Mouse (Mus musculus) MEL-GATA-1-ER (cell line): ENCODE results near the gene Limk2.

ENCODE experiments used
- DNase-seq: peaks from one replicate; pipeline ENCODE4 v3.0.0-alpha.2; 2012; ENCODE audit warnings: low read depth; ENCODE audit errors: extremely low read depth

Limk2 gene

GRCm38 (mm10) chr11:3408997-3409732, at the start of gene Limk2:
TSS of gene Limk2 (minus strand) at chr11:3409189.
- DNase-seq = peak; percentile 75

DNA sequence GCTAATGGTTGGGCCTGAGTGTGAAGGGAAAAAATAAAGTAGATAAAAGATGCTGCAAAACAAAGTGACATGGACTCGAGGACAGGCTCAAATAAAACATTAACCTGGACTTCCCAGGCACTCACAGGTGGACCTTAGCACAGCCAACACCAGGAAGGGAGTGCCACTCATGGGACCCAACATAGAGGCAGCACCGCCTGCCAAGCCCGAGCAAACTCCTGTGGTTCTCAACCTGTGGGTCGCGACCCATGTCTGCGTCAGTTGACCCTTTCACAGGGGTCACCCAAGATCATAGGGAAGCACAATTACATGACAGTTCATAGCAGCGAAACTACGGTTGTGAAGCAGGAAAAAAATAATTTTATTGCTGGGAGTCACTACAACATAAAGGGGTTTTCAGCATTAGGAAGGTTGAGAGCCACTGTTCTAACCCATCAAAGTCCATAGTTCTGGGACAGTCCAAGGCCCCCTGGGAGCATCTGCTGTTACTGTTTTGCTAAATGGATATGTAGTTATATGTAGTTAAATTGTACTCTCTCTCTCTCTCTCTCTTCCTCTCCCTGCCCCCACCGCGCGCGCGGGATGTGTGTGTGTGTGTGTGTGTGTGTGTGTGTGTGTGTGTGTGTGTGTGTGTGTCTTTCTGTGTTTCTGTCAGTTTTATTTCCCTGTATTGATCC, 49.6 kb upstream of the Limk2 start:
- no peak for DNase-seq

DNA sequence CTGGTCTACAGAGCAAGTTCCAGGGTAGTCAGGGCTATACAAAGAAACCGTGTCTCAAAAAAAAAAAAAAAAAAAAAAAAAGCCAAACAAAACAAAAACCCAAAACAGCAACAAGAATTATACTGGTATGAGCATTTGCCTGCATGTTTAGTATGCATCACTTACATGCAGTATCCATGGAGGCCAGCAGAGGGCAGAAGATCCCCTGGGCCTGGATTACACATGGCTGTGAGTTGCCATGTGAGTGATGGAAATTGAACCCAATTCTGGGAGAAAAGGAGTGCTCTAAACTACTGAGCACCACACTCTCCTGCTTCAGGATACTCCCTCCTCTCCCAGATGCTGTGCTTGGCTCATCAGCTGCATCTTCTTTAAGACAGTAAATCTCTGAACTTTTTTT, 47.4 kb upstream of the Limk2 start:
- DNase-seq = peak; percentile 41

DNA sequence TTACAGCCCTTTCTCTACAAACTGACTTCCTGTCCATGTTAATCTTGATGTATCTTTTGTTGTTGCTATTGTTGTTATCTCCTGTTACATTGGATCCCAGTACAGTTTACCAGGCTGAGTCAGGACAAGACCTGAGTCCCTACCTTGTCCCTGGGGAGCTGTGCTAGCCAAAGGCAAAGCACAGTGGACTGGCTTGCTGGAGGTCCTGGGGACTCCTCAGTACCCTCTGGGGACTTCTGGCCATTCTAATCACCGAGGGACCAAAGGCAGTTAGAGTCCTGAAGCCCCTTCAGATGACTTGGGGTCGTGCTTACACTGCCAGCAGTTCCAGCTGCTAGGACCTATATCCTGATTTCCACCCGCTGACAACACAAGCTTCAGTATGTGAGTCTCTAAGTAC, 45.5 kb upstream of the Limk2 start:
- no peak for DNase-seq

GRCm38 (mm10) chr11:3453467-3453866, 44.5 kb upstream of the Limk2 start:
- DNase-seq = no peak

DNA sequence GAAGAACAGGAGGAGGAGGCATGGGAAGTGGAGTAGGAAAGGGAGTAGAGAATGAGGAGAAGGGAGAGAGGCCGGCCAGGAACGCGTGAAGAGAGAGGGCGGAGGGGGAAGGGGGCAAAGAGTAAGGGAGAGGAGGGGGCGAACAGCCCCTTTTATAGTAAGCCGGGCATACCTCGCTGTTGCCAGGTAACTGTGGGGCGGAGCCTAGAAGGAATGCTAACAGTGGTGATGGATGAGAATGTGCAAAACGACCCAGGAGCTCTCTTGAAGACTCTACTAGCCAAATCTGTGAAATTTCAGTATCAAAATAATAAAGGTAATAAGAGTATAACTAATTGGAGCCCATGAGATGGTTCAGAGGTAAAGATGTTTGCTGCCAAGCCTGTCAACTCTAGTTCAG, 43.8 kb upstream of the Limk2 start:
- DNase-seq = no peak

DNA sequence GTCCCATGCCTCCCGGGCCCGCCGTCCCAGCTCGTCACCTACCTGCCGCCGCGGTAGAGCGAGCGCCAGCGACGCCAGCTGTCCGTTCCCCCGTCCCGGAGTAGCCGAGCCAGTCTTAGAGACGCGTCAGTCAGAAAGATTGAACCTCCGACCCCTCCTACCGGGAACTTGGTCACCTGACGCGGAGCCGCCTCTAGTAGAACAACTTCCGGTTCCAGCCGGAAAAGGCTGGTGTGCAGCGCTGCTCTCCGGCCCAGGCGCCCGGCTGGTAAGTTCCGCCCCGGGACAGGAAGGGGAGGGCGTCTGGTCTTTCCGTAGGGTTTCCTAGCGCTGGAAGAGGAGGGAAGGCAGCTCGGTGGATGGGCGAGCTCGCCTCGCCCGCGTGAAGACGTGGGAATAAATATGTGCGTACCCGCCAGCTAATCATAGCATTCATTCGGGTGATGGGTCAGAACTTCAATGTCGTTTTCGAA, 43.2 kb upstream of the Limk2 start, which contains the start of gene Rnf185:
Gene Rnf185 (minus strand): TSS at position 197 of the 473 bp plus-strand sequence.
- peak; percentile 89 for DNase-seq

DNA sequence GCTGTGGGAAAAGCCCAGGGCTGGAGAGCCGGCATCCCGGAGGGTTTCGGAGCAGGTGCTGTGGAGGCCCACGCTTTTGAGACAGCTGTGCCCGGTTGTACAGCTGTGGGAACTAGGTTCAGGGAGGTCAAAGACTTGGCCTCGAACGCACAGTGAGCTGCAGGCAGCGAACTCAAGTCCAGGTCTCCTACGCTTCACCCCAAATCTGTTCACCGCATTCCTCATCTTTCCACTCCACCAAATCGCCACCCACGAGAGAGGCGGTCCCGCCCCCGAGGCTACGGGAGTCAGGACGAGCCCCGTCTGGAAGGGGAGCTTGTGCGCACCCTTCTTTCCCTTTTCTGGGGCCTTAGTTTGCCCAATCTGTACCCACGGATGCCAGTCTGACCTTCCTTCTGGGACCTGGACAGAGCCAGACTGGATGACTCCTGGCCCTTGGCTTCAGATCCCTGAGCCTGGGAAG, 42.7 kb upstream of the Limk2 start:
- DNase-seq = peak; percentile 11

DNA sequence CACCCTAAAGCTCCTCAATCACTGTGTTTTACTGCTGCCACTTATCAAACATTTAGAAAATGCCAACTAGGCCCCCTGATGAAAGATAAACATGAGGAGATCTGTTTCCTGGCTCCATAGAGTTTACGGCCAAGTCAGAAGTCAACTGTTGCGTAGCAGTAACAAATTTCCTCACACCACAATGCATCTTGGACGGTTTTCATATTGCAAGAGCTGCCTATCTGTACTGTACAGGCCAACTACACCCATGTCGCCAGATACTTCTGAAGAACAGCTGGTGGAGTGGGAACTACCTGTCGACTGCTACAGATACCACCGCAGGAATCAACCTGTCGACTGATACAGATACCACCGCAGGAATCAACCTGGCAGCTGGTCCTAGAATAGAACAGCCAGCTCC, 35.9 kb upstream of the Limk2 start:
- no peak for DNase-seq

- DNase-seq = no peak
Observed at GRCm38 (mm10) chr11:3443091-3443490, 34.1 kb upstream of the Limk2 start.

- no peak for DNase-seq
Observed at GRCm38 (mm10) chr11:3442677-3443076, 33.7 kb upstream of the Limk2 start.

DNA sequence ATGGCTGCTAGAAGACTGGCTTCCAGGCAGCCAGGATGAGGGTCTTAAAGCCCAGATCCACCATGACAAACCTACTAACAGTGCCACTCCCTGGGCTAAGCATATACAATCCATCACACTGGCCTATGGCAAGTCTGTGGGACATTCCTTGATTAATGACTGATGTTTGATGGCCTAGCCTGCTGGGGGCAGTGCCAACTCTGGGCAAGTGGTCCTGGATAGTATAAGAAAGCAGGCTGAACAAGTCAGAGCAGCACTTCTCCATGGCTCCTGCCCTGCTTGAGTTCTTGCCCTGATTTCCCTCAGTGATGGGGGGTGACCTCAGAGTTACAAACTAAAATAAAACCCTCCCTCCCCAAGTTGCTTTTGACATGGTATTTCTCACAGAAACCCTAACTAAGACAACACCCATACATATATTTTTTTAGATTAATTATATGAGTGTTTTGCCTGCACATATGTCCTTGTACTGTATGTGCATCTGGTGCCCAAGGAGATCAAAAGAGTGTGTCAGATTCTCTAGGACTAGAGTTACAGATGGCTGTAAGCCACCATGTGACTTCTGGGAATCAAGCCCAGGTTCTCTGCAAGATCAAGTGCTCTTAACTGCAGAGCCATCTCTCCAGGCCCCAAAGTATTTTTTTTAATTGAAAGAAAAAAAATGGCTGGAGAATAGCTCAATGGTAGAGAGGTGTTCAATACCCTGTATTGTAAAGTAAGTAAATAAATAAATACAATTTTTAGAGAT, 32.9 kb upstream of the Limk2 start:
- no peak for DNase-seq

DNA sequence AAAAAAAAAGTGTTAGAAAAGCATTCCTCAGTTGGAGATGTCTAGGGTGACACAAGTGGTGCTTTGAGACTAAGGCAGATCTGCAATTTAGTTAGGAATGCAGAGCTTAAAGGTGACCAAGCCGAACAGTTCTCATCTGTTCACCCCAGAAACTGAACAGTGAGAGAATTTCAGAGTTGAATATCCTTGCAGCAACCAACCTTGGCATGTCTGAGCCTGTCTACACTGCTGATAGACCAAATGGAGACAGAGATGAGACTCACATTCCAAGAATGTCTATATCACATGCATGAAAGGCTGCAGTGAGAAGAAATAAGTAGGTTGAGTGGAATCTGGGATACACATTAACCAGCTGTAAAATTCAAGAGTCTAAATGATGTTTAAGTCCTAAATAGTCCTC, 28.6 kb upstream of the Limk2 start:
- DNase-seq = no peak

DNA sequence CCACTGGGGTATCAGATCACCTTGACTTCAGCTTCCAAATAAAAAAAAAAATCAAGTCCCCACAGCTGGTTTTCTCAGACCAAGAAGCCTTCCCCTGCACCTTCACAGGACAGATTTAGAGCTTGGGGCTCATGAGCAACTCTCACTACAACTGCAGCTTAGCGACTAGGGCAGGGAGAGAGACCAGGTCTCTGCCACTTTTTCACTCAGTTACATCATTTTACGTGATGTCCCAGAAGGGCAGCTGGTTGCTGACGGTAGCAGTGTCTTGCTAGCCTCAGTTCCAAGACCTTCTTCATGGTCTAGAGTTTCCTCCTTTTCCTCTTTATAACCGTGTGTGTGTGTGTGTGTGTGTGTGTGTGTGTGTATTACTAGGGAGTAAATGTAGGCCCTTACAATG, 24.8 kb upstream of the Limk2 start:
- DNase-seq = no peak

- no peak for DNase-seq
Observed at GRCm38 (mm10) chr11:3431976-3432603, 23.1 kb upstream of the Limk2 start.

DNA sequence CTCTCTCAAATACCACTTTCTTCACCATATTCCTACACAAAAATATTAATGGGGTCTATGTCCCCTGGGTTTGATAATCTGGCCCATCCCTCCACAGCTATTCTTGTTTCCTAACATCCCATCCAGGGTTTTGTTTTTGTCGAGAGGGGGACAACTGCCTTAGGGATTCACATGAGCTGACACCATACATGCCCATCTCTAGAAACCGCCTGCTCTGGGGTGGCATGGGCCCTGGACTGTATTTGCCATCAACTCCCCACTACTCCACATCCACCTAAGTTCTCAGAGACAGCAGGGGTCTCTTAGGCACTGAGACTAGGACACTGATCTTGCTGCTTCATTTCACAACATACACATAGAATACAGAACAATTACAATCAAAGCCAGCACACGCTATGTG, 22.5 kb upstream of the Limk2 start:
- DNase-seq = no peak

- DNase-seq = no peak
Observed at GRCm38 (mm10) chr11:3428632-3429031, 19.6 kb upstream of the Limk2 start.

- no peak for DNase-seq
Observed at GRCm38 (mm10) chr11:3427697-3428230, 18.8 kb upstream of the Limk2 start.

GRCm38 (mm10) chr11:3422242-3422641, 13.3 kb upstream of the Limk2 start:
- DNase-seq = no peak

DNA sequence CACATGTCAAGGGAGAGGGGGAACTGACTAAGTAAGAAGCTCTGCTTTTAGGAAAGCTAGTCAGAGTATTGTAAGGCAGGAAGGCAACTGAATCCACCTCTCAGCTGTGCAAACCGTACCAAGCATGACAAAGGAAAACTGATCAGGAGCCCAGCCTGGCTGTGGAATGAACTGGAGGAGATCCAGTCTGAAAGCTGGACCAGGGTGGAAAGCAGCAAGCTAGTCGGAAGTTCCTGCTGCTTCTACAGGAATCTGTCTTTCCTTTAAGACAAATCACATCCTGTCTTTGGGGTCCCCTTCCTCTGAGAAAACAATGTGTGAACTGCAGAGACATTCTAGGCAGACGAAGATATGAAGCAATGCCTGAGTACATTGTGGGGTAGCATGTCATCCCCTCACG, 9.8 kb upstream of the Limk2 start:
- no peak for DNase-seq

DNA sequence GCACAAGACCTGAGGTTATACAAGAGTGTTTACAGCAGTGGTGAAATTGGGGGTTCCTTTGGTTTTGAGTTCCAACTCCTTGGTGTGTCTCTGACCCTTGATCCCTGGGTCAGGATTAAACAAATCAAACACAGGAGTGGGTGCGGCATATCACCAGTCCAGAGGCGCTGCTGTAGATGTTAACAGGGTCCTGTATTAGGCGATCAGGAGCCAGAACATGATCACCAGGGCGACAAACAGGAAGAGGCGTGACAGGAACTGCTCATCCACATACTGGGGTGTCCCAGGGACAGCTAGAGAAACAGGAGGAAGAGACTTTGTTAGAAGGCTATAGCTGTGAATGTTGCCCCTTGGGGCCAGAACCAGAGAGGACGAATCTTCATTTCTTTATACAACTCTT, 8.8 kb upstream of the Limk2 start:
- DNase-seq = no peak
